Mouse (Mus musculus) mesoderm, embryonic 11.5 days (tissue): ENCODE measurements around the gene Abca1.
A peak's percentile ranks its signal among the peaks of the same experiment; 100 is the strongest.

Experiments
- DNase-seq: peaks from one replicate; pipeline ENCODE4 v3.0.0-alpha.2; 2012; ENCODE audit warnings: low read depth, low spot score

Gene Abca1

GRCm38 (mm10) chr4:53086636-53087035, 73.1 kb downstream of the Abca1 start:
- no peak for DNase-seq

- no peak for DNase-seq
These were observed 74.1 kb downstream of the Abca1 start for GRCm38 (mm10) chr4:53085634-53086033.

GRCm38 (mm10) chr4:53083071-53083470, 76.6 kb downstream of the Abca1 start:
- no peak for DNase-seq

- DNase-seq: no peak
These were observed 77.2 kb downstream of the Abca1 start for GRCm38 (mm10) chr4:53082451-53082850.

- DNase-seq: no peak
These were observed 77.8 kb downstream of the Abca1 start for GRCm38 (mm10) chr4:53081851-53082250.

- no peak for DNase-seq
These were observed 79.4 kb downstream of the Abca1 start for GRCm38 (mm10) chr4:53080290-53080689.

GRCm38 (mm10) chr4:53078793-53079310, 80.8 kb downstream of the Abca1 start:
- DNase-seq: no peak

GRCm38 (mm10) chr4:53076788-53077350, 82.8 kb downstream of the Abca1 start:
- no peak for DNase-seq

GRCm38 (mm10) chr4:53073025-53073424, 86.7 kb downstream of the Abca1 start:
- no peak for DNase-seq

- DNase-seq: no peak
These were observed 97.2 kb downstream of the Abca1 start for GRCm38 (mm10) chr4:53062301-53063008.

GRCm38 (mm10) chr4:53046238-53047022, 113.3 kb downstream of the Abca1 start:
- no peak for DNase-seq

GRCm38 (mm10) chr4:53045807-53046206, 113.9 kb downstream of the Abca1 start:
- no peak for DNase-seq

GRCm38 (mm10) chr4:53043819-53044218, 115.9 kb downstream of the Abca1 start:
- DNase-seq: no peak

- peak; percentile 74 for DNase-seq
These were observed 129.3 kb downstream of the Abca1 start for GRCm38 (mm10) chr4:53030326-53030948.

- DNase-seq: no peak
These were observed 131.9 kb downstream of the Abca1 start for GRCm38 (mm10) chr4:53027811-53028210.

- DNase-seq: no peak
These were observed 135.3 kb downstream of the Abca1 start for GRCm38 (mm10) chr4:53024397-53024796.

GRCm38 (mm10) chr4:53023189-53023925, 136.3 kb downstream of the Abca1 start:
- no peak for DNase-seq

- DNase-seq: no peak
These were observed 141.3 kb downstream of the Abca1 start for GRCm38 (mm10) chr4:53018392-53018791.

GRCm38 (mm10) chr4:53015024-53015423, 144.7 kb downstream of the Abca1 start:
- no peak for DNase-seq

- DNase-seq: no peak
These were observed 145.3 kb downstream of the Abca1 start for GRCm38 (mm10) chr4:53014421-53014820.

- DNase-seq: peak; percentile 98
These were observed 147.8 kb downstream of the Abca1 start, which contains the start of gene Nipsnap3b for GRCm38 (mm10) chr4:53011732-53012361. Gene Nipsnap3b (plus strand): TSS chr4:53011880.
